Mouse (Mus musculus): ENCODE measurements around the gene Zfp763.
"Not testable (repeated sequence)": the region's sequence is repeated elsewhere in the genome, so short reads cannot be mapped to it uniquely, and the experiment has no call there.

The Zfp763 gene

GRCm38 (mm10) chr17:33032900-33033891 is at the start of gene Zfp763:
Zfp763 (minus strand) TSS chr17:33033402.
- peak; percentile 53 to 71 for DNase-seq (ENCODE audit: low read depth in 2 of 2, low spot score in 2 of 2)

- DNase-seq (ENCODE audit: low read depth in 2 of 2, low spot score in 2 of 2), result no peak
These were observed 34.8 kb upstream of the Zfp763 start, which contains the start of gene 4921501E09Rik for GRCm38 (mm10) chr17:33067958-33068357. 4921501E09Rik (minus strand) TSS chr17:33068058.

GRCm38 (mm10) chr17:33063001-33063400 is 29.8 kb upstream of the Zfp763 start:
- no peak for DNase-seq (ENCODE audit: low read depth in 2 of 2, low spot score in 2 of 2)

- DNase-seq (ENCODE audit: low read depth in 2 of 2, low spot score in 2 of 2), result no peak
These were observed 25.6 kb upstream of the Zfp763 start for GRCm38 (mm10) chr17:33058791-33059190.

- no peak for DNase-seq (ENCODE audit: low read depth in 2 of 2, low spot score in 2 of 2)
These were observed 826 bp downstream of the Zfp763 start for GRCm38 (mm10) chr17:33032376-33032775.

- not testable (repeated sequence) for DNase-seq (ENCODE audit: low read depth in 2 of 2, low spot score in 2 of 2)
These were observed 12.8 kb downstream of the Zfp763 start for GRCm38 (mm10) chr17:33020434-33020833.

GRCm38 (mm10) chr17:33008337-33008736 is 24.9 kb downstream of the Zfp763 start:
- DNase-seq (ENCODE audit: low read depth in 2 of 2, low spot score in 2 of 2), result no peak

GRCm38 (mm10) chr17:32998492-32998891 is 34.7 kb downstream of the Zfp763 start:
- no peak for DNase-seq (ENCODE audit: low read depth in 2 of 2, low spot score in 2 of 2)

- DNase-seq (ENCODE audit: low read depth in 2 of 2, low spot score in 2 of 2), result peak; percentile 71 to 86
These were observed 40.3 kb downstream of the Zfp763 start, which contains the start of gene Zfp952 for GRCm38 (mm10) chr17:32992699-32993474. Zfp952 (plus strand) TSS chr17:32993129.

GRCm38 (mm10) chr17:32991965-32992698 is 41.1 kb downstream of the Zfp763 start:
- DNase-seq (ENCODE audit: low read depth in 2 of 2, low spot score in 2 of 2), result peak; percentile 27 to 42

- DNase-seq (ENCODE audit: low read depth in 2 of 2, low spot score in 2 of 2), result no peak
These were observed 46.9 kb downstream of the Zfp763 start for GRCm38 (mm10) chr17:32986301-32986700.

- DNase-seq (ENCODE audit: low read depth in 2 of 2, low spot score in 2 of 2), result no peak
These were observed 51.8 kb downstream of the Zfp763 start for GRCm38 (mm10) chr17:32981361-32981760.

All from CD8-positive naive resting alpha-beta T cell, adult 2 months (primary cell).